Mouse (Mus musculus) heart, embryonic 14.5 days (tissue): Measurements from ENCODE around the gene Fas. TPM values are rescaled to one million over a fixed set of nuclear protein-coding genes. Genes with fewer than 3 reads are reported as not detected.

Experiments used
- ATAC-seq: fragments of 200-750 bp; cut with Nextera tagmentation; 2 replicates; pipeline ENCODE4 v1.8.0; 2017; ENCODE audit warnings: low read depth, moderate TSS enrichment; ENCODE audit not compliant: insufficient number of reproducible peaks, insufficient read depth, low FRiP score
- H3K27ac ChIP-seq, 2 experiments: fragments of 200-500 bp in 1 of 2; fragments of 300-500 bp in 1 of 2; sonication (generic) in 1 of 2; replicated peaks in 1 of 2; 2 replicates each; pipeline ENCODE4 v1.5.1; 2012 to 2014; ENCODE audit warnings: low read depth in 2 of 2, low read length in 2 of 2, control low read depth in 1 of 2, mild to moderate bottlenecking in 1 of 2, mixed read lengths in 1 of 2; ENCODE audit not compliant: control insufficient read depth in 1 of 2, insufficient read depth in 1 of 2
- H3K27me3 ChIP-seq: fragments of 300-500 bp; sonication (generic); 2 replicates; pipeline ENCODE4 v1.6.1; 2014; ENCODE audit warnings: mild to moderate bottlenecking, low read length, control low read depth; ENCODE audit not compliant: control insufficient read depth, insufficient read depth
- H3K36me3 ChIP-seq: fragments of 300-500 bp; sonication (generic); 2 replicates; pipeline ENCODE4 v1.6.1; 2014; ENCODE audit warnings: mild to moderate bottlenecking, control low read depth, low read length, mixed read lengths; ENCODE audit not compliant: control insufficient read depth, insufficient read depth
- H3K4me1 ChIP-seq, 2 experiments: fragments of 200-500 bp in 1 of 2; fragments of 300-500 bp in 1 of 2; sonication (generic) in 1 of 2; 2 replicates each; pipeline ENCODE4 v1.6.1; 2012 to 2014; ENCODE audit warnings: low read length in 2 of 2, control low read depth in 1 of 2, mixed read lengths in 1 of 2; ENCODE audit not compliant: control insufficient read depth in 2 of 2, insufficient read depth in 2 of 2
- H3K4me2 ChIP-seq: fragments of 300-500 bp; sonication (generic); 2 replicates; pipeline ENCODE4 v1.6.1; 2014; ENCODE audit warnings: mild to moderate bottlenecking, low read length
- H3K4me3 ChIP-seq, 2 experiments: fragments of 200-500 bp in 1 of 2; fragments of 300-500 bp in 1 of 2; sonication (generic) in 1 of 2; 2 replicates each; pipeline ENCODE4 v1.5.1; 2012 to 2014; ENCODE audit warnings: low read length in 2 of 2, mild to moderate bottlenecking in 2 of 2, control low read depth in 1 of 2, low read depth in 1 of 2, moderate library complexity in 1 of 2; ENCODE audit not compliant: control insufficient read depth in 1 of 2, insufficient read depth in 1 of 2
- H3K9ac ChIP-seq: fragments of 300-500 bp; sonication (generic); 2 replicates; pipeline ENCODE4 v1.6.1; 2014; ENCODE audit warnings: mild to moderate bottlenecking, low read length
- H3K9me3 ChIP-seq: fragments of 300-500 bp; sonication (generic); 2 replicates; pipeline ENCODE4 v1.6.1; 2016; ENCODE audit warnings: low read length, control low read depth; ENCODE audit not compliant: control insufficient read depth
- WGBS: fragments of 180-500 bp; shearing (Covaris S2); extraction: QIAGEN DNeasy Blood & Tissue Kit; methylation state at CpG from one replicate; pipeline ENCODE4 v1.1.7; 2014; 5-methylcytosine and 5-hydroxymethylcytosine counted together
- polyA plus RNA-seq: library from polyadenylated mRNA; unstranded; fragments of >200 nt; fragmentation: Nextera tagmentation; extraction: Ambion mirVana; gene quantifications from 2 replicates; pipeline ENCODE4 v1.2.1, GENCODE M21; 2014

Fas gene
- polyA plus RNA-seq, 1 experiment from 2014 or later, result 4.4 TPM

GRCm38 (mm10) chr19:34265604-34266193, 24.8 kb upstream of the Fas start:
- Histone ChIP-seq H3K9me3 (no peaks in the 10 kb centered on the region), H3K4me2 (peak overlapping the region; percentile 1; the same call in 1 of the 2 replicates), H3K4me1 (peaks cover 2 to 6% of the 10 kb centered on the region in 2 experiments; a peak in 2 of 4 replicates), H3K27ac (peak overlapping the region; percentile 11 to 50; a peak in 3 of 4 replicates), H3K9ac (no peak overlapping the region), H3K4me3 (no peak overlapping the region), H3K27me3 (no peaks in the 10 kb centered on the region), H3K36me3 (no peaks in the 10 kb centered on the region)
- no peak for ATAC-seq
- WGBS, result 32% methylated on average over 5 of the region's 5 CpGs

- Histone ChIP-seq H3K4me2 (no peak overlapping the region), H3K27me3 (no peaks in the 10 kb centered on the region), H3K9me3 (no peaks in the 10 kb centered on the region), H3K4me1 (peaks cover 2 to 6% of the 10 kb centered on the region in 2 experiments; a peak in 2 of 4 replicates), H3K9ac (no peak overlapping the region), H3K4me3 (no peak overlapping the region), H3K36me3 (no peaks in the 10 kb centered on the region), H3K27ac (no peak overlapping the region)
- no peak for ATAC-seq
- WGBS, result 43% methylated on average over 1 of the region's 1 CpGs
Measured at GRCm38 (mm10) chr19:34268991-34269390, 21.5 kb upstream of the Fas start.

GRCm38 (mm10) chr19:34270106-34270726, 20.2 kb upstream of the Fas start:
- Histone ChIP-seq H3K27me3 (no peaks in the 10 kb centered on the region), H3K4me1 (peaks cover 2 to 6% of the 10 kb centered on the region in 2 experiments; a peak in 2 of 4 replicates), H3K9me3 (no peaks in the 10 kb centered on the region), H3K4me2 (no peak overlapping the region), H3K4me3 (no peak overlapping the region), H3K9ac (no peak overlapping the region), H3K27ac (no peak overlapping the region), H3K36me3 (no peaks in the 10 kb centered on the region)
- ATAC-seq, result no peak
- WGBS, result 77% methylated on average over 11 of the region's 11 CpGs

- H3K4me1 ChIP-seq, result peaks cover 0 to 3% of the 10 kb centered on the region in 2 experiments; a peak in 2 of 4 replicates
- H3K36me3 ChIP-seq, result no peaks in the 10 kb centered on the region
- ATAC-seq, result no peak
- H3K27me3 ChIP-seq, result no peaks in the 10 kb centered on the region
- no peak overlapping the region for H3K9ac ChIP-seq
- H3K27ac ChIP-seq, result no peak overlapping the region
- no peaks in the 10 kb centered on the region for H3K9me3 ChIP-seq
- H3K4me3 ChIP-seq, result no peak overlapping the region
- WGBS, result 86% methylated on average over 13 of the region's 13 CpGs
- H3K4me2 ChIP-seq, result no peak overlapping the region
Measured at GRCm38 (mm10) chr19:34270824-34271464, 19.5 kb upstream of the Fas start.

- H3K36me3 ChIP-seq, result no peaks in the 10 kb centered on the region
- ATAC-seq, result no peak
- H3K4me2 ChIP-seq, result no peak overlapping the region
- no peak overlapping the region for H3K27ac ChIP-seq
- 100% methylated on average over 1 of the region's 1 CpGs for WGBS
- no peaks in the 10 kb centered on the region for H3K27me3 ChIP-seq
- H3K4me1 ChIP-seq, result peaks cover 0 to 3% of the 10 kb centered on the region in 2 experiments; a peak in 2 of 4 replicates
- H3K9ac ChIP-seq, result no peak overlapping the region
- H3K4me3 ChIP-seq, result no peak overlapping the region
- no peaks in the 10 kb centered on the region for H3K9me3 ChIP-seq
Measured at GRCm38 (mm10) chr19:34273073-34273472, 17.4 kb upstream of the Fas start.

GRCm38 (mm10) chr19:34278078-34278477, 12.4 kb upstream of the Fas start:
- Histone ChIP-seq H3K9me3 (no peaks in the 10 kb centered on the region), H3K36me3 (no peaks in the 10 kb centered on the region), H3K4me2 (no peak overlapping the region), H3K4me1 (no peaks in the 10 kb centered on the region), H3K4me3 (no peak overlapping the region), H3K27me3 (no peaks in the 10 kb centered on the region), H3K9ac (no peak overlapping the region), H3K27ac (no peak overlapping the region)
- no peak for ATAC-seq
- 79% methylated on average over 3 of the region's 3 CpGs for WGBS

GRCm38 (mm10) chr19:34283614-34284013, 6.9 kb upstream of the Fas start:
- WGBS, result 55% methylated on average over 6 of the region's 6 CpGs
- Histone ChIP-seq H3K36me3 (no peaks in the 10 kb centered on the region), H3K4me2 (no peak overlapping the region), H3K9ac (no peak overlapping the region), H3K4me1 (peaks cover 4% of the 10 kb centered on the region in 2 experiments; a peak in 2 of 4 replicates), H3K27ac (no peak overlapping the region), H3K27me3 (0 out of 2 replicates have a peak, but pooled peaks cover 3% of the 10 kb centered on the region), H3K4me3 (no peak overlapping the region), H3K9me3 (no peaks in the 10 kb centered on the region)
- no peak for ATAC-seq
